ENCODE assay signal across 9 mouse cellular contexts in genomic region chr2:165852453-165852852, GRCm38 (mm10). TPM values are rescaled to one million over a fixed set of nuclear protein-coding genes. Genes with fewer than 3 reads are reported as not detected.
DNase-seq lines count a peak whose midpoint lies in the region; ATAC-seq and TF ChIP-seq lines count a peak whose summit lies in the region.
"Had no signal": no experiment of that assay in that cellular context is flagged by ENCODE, and none has a peak within 500 bp of the region (broad histone marks: within the 10 kb centered on the region; RNA-seq: fewer than 3 reads in every experiment).

No protein-coding gene starts in this region.

- peak; percentile 79; the same call in 1 of the 2 replicates for TF ChIP-seq EP300 in heart, adult 2 months (IDR thresholded peaks at IDR 0.05; ENCODE audit: insufficient read depth, low read depth, low read length)

- H3K4me1 ChIP-seq in midbrain, embryonic 13.5 days (replicated peaks): peaks cover 79% of the 10 kb centered on the region
- H3K4me1 ChIP-seq in midbrain, embryonic 10.5 days: peaks cover 54% of the 10 kb centered on the region
- H3K4me1 ChIP-seq in heart, adult 2 months (ENCODE audit: control insufficient read depth, insufficient read depth, low read length): peaks cover 37% of the 10 kb centered on the region
- H3K4me1 ChIP-seq in forebrain, embryonic 16.5 days (replicated peaks; ENCODE audit: control insufficient read depth, insufficient read depth, low read length): peaks cover 56% of the 10 kb centered on the region

- H3K27me3 ChIP-seq in midbrain, embryonic 13.5 days: no peaks in the 10 kb centered on the region
- no peaks in the 10 kb centered on the region for H3K27me3 ChIP-seq in midbrain, embryonic 10.5 days (ENCODE audit: low read depth, poor library complexity, severe bottlenecking)
- no peaks in the 10 kb centered on the region for H3K27me3 ChIP-seq in heart, adult 2 months (ENCODE audit: control insufficient read depth, insufficient read depth, low read length)
- H3K27me3 ChIP-seq in forebrain, embryonic 16.5 days (replicated peaks; ENCODE audit: control insufficient read depth, insufficient read depth, low read length): no peaks in the 10 kb centered on the region
- H3K27me3 ChIP-seq: liver, embryonic 13.5 days had no signal

- DNase-seq in midbrain, embryonic 10.5 days (ENCODE audit: low spot score): no peak
- DNase-seq in heart, adult 2 months: peak; percentile 66 to 75
- DNase-seq in kidney, postnatal 14 days: peak; percentile 61
- peak; percentile 28 for DNase-seq in skeletal muscle tissue, adult 2 months (ENCODE audit: low read depth, low spot score)
- DNase-seq: liver, embryonic 13.5 days had no signal

- ATAC-seq in midbrain, embryonic 13.5 days: no peak
- no peak for ATAC-seq in cerebellum, adult (ENCODE audit: insufficient number of reproducible peaks, low FRiP score, low TSS enrichment)
- no peak for ATAC-seq in forebrain, embryonic 16.5 days

- peaks cover 32% of the 10 kb centered on the region for H3K36me3 ChIP-seq in midbrain, embryonic 13.5 days
- H3K36me3 ChIP-seq in midbrain, embryonic 10.5 days: peaks cover 71% of the 10 kb centered on the region
- H3K36me3 ChIP-seq in heart, adult 2 months (ENCODE audit: control insufficient read depth, insufficient read depth, low read length): peaks cover 17% of the 10 kb centered on the region
- peaks cover 2% of the 10 kb centered on the region; the same call in 1 of the 2 replicates for H3K36me3 ChIP-seq in forebrain, embryonic 16.5 days (ENCODE audit: control insufficient read depth, insufficient read depth)

- H3K9ac ChIP-seq in midbrain, embryonic 13.5 days (replicated peaks): no peak overlapping the region
- 0 out of 2 replicates have a peak overlapping the region, but pooled peaks have one; percentile 23 for H3K9ac ChIP-seq in heart, adult 2 months (ENCODE audit: low read depth, low read length)
- H3K9ac ChIP-seq in forebrain, embryonic 16.5 days (replicated peaks; ENCODE audit: low read depth, low read length): no peak overlapping the region
- H3K9ac ChIP-seq: liver, embryonic 13.5 days had no signal

- no peaks in the 10 kb centered on the region for H3K9me3 ChIP-seq in midbrain, embryonic 13.5 days
- no peaks in the 10 kb centered on the region for H3K9me3 ChIP-seq in midbrain, embryonic 10.5 days (replicated peaks)
- no peaks in the 10 kb centered on the region for H3K9me3 ChIP-seq in forebrain, embryonic 16.5 days (ENCODE audit: control insufficient read depth, low read length)
- H3K9me3 ChIP-seq: liver, embryonic 13.5 days had no signal

- intact Hi-C loops in heart, adult 2 months (cut with DNase I): no loop called here

- no peak overlapping the region for H3K4me3 ChIP-seq in midbrain, embryonic 13.5 days (replicated peaks)
- H3K4me3 ChIP-seq in midbrain, embryonic 10.5 days: no peak overlapping the region
- H3K4me3 ChIP-seq in heart, adult 2 months: no peak overlapping the region
- H3K4me3 ChIP-seq in forebrain, embryonic 16.5 days (replicated peaks; ENCODE audit: low read length): no peak overlapping the region
- H3K4me3 ChIP-seq: erythroblast, embryonic 14.5 days; liver, embryonic 13.5 days had no signal

- TF ChIP-seq CTCF in heart, adult 2 months (IDR thresholded peaks at IDR 0.05): peak; percentile 64

- H3K4me2 ChIP-seq in midbrain, embryonic 13.5 days (replicated peaks): no peak overlapping the region
- H3K4me2 ChIP-seq in forebrain, embryonic 16.5 days (ENCODE audit: low read length): no peak overlapping the region
- H3K4me2 ChIP-seq: liver, embryonic 13.5 days had no signal

- no peak for TF ChIP-seq POLR2A in heart, adult 2 months (IDR thresholded peaks at IDR 0.05; ENCODE audit: insufficient read depth, low read depth, low read length)

- no peaks in the 10 kb centered on the region; the same call in none of the 2 replicates for H3K79me2 ChIP-seq in heart, adult 2 months (replicated peaks; ENCODE audit: control insufficient read depth, insufficient read depth, low read length)

- WGBS in midbrain, embryonic 13.5 days: 90% methylated on average over 11 of the region's 11 CpGs
- 90% methylated on average over 11 of the region's 11 CpGs for WGBS in midbrain, embryonic 10.5 days
- 10% methylated on average over 11 of the region's 11 CpGs for WGBS in heart, adult 2 months
- WGBS in forebrain, embryonic 16.5 days: 92% methylated on average over 11 of the region's 11 CpGs

- peak overlapping the region; percentile 14; the same call in 1 of the 2 replicates for H3K27ac ChIP-seq in midbrain, embryonic 13.5 days
- H3K27ac ChIP-seq in midbrain, embryonic 10.5 days (replicated peaks): no peak overlapping the region
- H3K27ac ChIP-seq in heart, adult 2 months: peak overlapping the region; percentile 75
- no peak overlapping the region; the same call in 1 of the 2 replicates for H3K27ac ChIP-seq in forebrain, embryonic 16.5 days (ENCODE audit: low read length)

RNA-seq across cellular contexts. Expression of gene Zmynd8, which starts 46.4 kb away (rescaled TPM):
- polyA plus RNA-seq in midbrain, embryonic 13.5 days (2015; fragmentation: Nextera tagmentation; extraction: Ambion mirVana): 85.4 and 86.8 TPM in 2 replicates
- 61.4 and 63.3 TPM in 2 replicates for polyA plus RNA-seq in midbrain, embryonic 10.5 days (2016; fragmentation: Nextera tagmentation; extraction: Ambion mirVana)
- total RNA-seq in heart, adult 2 months (2021): 10 to 100 TPM; 44.4 to 47.2 TPM
- 20.4 and 31.2 TPM in 2 replicates for polyA plus RNA-seq in heart, adult 2 months (2012; rRNA removed)
- 69.8 and 81.5 TPM in 2 replicates for polyA plus RNA-seq in forebrain, embryonic 16.5 days (2015; fragmentation: Nextera tagmentation; extraction: Ambion mirVana)

Comparison
In these comparisons a context has a peak if more than half of its experiments do, and no peak if none do; other contexts are left out.
1. H3K27ac ChIP-seq: peak in midbrain, embryonic 13.5 days (single experiment) and heart, adult 2 months (single experiment); none in midbrain, embryonic 10.5 days (single experiment) and forebrain, embryonic 16.5 days (single experiment).